Mouse (Mus musculus) central nervous system, embryonic 14 days (tissue): ENCODE data around the gene Zfp626. TPM values are rescaled to one million over a fixed set of nuclear protein-coding genes. Genes with fewer than 3 reads are reported as not detected.

Experiments
- polyA plus RNA-seq: library from polyadenylated mRNA; depleted of rRNA; stranded (reverse); fragments of >200 nt; gene quantifications from 2 replicates; pipeline ENCODE4 v1.2.3, GENCODE M21; 2012; rRNA removed

Zfp626 gene
- polyA plus RNA-seq, result 3.3 and 4.0 TPM in 2 replicates

GRCm38 (mm10) chr7:27806896-27807295 is at the start of gene Zfp626:
Gene Zfp626, plus strand, starts transcription at chr7:27807196.

GRCm38 (mm10) chr7:27838323-27839249 is 31.6 kb downstream of the Zfp626 start, which contains the start of gene Zfp59:
Gene Zfp59, plus strand, starts transcription at chr7:27838607.

DNA sequence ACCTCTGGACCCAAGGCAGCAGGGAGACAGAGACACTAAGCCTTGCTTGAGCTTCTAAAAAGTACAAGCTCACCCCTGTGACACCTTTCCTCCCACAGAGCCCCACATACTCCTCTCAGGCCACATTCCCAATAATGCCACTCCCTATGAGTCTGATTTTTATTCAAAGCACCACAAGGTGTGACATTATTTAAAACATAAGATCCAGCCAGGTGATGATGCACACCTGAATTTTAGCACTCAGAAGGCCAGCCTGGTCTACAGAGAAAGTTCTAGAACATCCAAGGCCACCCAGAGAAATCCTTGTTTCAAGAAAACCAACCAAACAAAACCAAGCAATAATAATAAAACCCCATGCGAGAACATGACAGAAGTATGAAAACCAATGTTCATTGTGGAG is 50.2 kb downstream of the Zfp626 start, which contains the start of gene Zfp607a:
Zfp607a (plus strand) TSS at position 301 of the 400 bp plus-strand sequence.

Other genes starting within 250 kb of the Zfp626 start
- 70.1 and 73.9 TPM in 2 replicates for gene Akt2, start 215.6 kb upstream of the Zfp626 start, polyA plus RNA-seq
- 36.9 and 44.1 TPM in 2 replicates for gene Ttc9b, start 153.3 kb upstream of the Zfp626 start, polyA plus RNA-seq
- 65.0 and 67.7 TPM in 2 replicates for gene Map3k10, start 132.6 kb upstream of the Zfp626 start, polyA plus RNA-seq
- 6.6 and 8.8 TPM in 2 replicates for gene Zfp607b, start 117.9 kb upstream of the Zfp626 start, polyA plus RNA-seq
- gene Zfp60, start 75.8 kb upstream of the Zfp626 start, polyA plus RNA-seq, result 31.6 and 40.7 TPM in 2 replicates
- gene Zfp59, start 31.4 kb downstream of the Zfp626 start, polyA plus RNA-seq, result 5.3 and 6.1 TPM in 2 replicates
- 1.2 and 1.3 TPM in 2 replicates for gene Zfp607a, start 50.3 kb downstream of the Zfp626 start, polyA plus RNA-seq
- gene Zfp974, start 122.3 kb downstream of the Zfp626 start, polyA plus RNA-seq, result 7.6 and 8.2 TPM in 2 replicates
- gene Zfp780b, start 172.0 kb downstream of the Zfp626 start, polyA plus RNA-seq, result 7.2 and 7.5 TPM in 2 replicates
- 3.0 and 3.4 TPM in 2 replicates for gene Zfp850, start 206.9 kb downstream of the Zfp626 start, polyA plus RNA-seq
- gene Psmc4, start 242.9 kb downstream of the Zfp626 start, polyA plus RNA-seq, result 249 and 270 TPM in 2 replicates